Mouse (Mus musculus): ENCODE data around the gene Cnot6.

GRCm38 (mm10) chr11:49713336-49714334 lies 1.1 kb upstream of the Cnot6 start:
- TF ChIP-seq POLR2A (IDR thresholded peaks at IDR 0.05; ENCODE audit: extremely low read depth, insufficient read depth, low read length) (no peak), CTCF (IDR thresholded peaks at IDR 0.05; ENCODE audit: extremely low read depth, insufficient read depth, low read length) (no peak)
